Mouse (Mus musculus) embryonic facial prominence, embryonic 12.5 days (tissue): ENCODE measurements around the gene Vmn1r1. TPM values are rescaled to one million over a fixed set of nuclear protein-coding genes. Genes with fewer than 3 reads are reported as not detected.

Experiments used
- ATAC-seq: fragments of 200-750 bp; cut with Nextera tagmentation; 2 replicates; pipeline ENCODE4 v1.8.0; 2017; ENCODE audit not compliant: insufficient number of reproducible peaks, insufficient read depth, low FRiP score, low TSS enrichment
- H3K27ac ChIP-seq: fragments of 300-500 bp; sonication (generic); 2 replicates; pipeline ENCODE4 v1.5.1; 2016; ENCODE audit warnings: mild to moderate bottlenecking
- H3K27me3 ChIP-seq: fragments of 300-500 bp; sonication (generic); 2 replicates; pipeline ENCODE4 v1.6.1; 2016; ENCODE audit warnings: mild to moderate bottlenecking, moderate library complexity
- H3K36me3 ChIP-seq: fragments of 300-500 bp; sonication (generic); 2 replicates; pipeline ENCODE4 v1.6.1; 2016; ENCODE audit warnings: mild to moderate bottlenecking
- H3K4me1 ChIP-seq: fragments of 300-500 bp; sonication (generic); 2 replicates; pipeline ENCODE4 v1.6.1; 2016
- H3K4me2 ChIP-seq: fragments of 300-500 bp; sonication (generic); replicated peaks from 2 replicates; pipeline ENCODE4 v1.6.1; 2016; ENCODE audit warnings: mild to moderate bottlenecking, moderate library complexity
- H3K4me3 ChIP-seq: fragments of 300-500 bp; sonication (generic); 2 replicates; pipeline ENCODE4 v1.5.1; 2016; ENCODE audit warnings: mild to moderate bottlenecking
- H3K9ac ChIP-seq: fragments of 300-500 bp; sonication (generic); 2 replicates; pipeline ENCODE4 v1.6.1; 2016; ENCODE audit warnings: mild to moderate bottlenecking, moderate library complexity
- H3K9me3 ChIP-seq: fragments of 300-500 bp; sonication (generic); 2 replicates; pipeline ENCODE4 v1.6.1; 2016; ENCODE audit warnings: mild to moderate bottlenecking, moderate library complexity
- WGBS: fragments of 180-500 bp; shearing (Covaris S2); methylation state at CpG from one replicate; pipeline ENCODE4 v1.1.7; 2016; 5-methylcytosine and 5-hydroxymethylcytosine counted together
- polyA plus RNA-seq: library from polyadenylated mRNA; unstranded; fragments of >200 nt; fragmentation: Nextera tagmentation; extraction: Ambion mirVana; gene quantifications from 2 replicates; pipeline ENCODE4 v1.2.1, GENCODE M21; 2016

The Vmn1r1 gene
- polyA plus RNA-seq, 1 experiment from 2014 or later = not detected

DNA sequence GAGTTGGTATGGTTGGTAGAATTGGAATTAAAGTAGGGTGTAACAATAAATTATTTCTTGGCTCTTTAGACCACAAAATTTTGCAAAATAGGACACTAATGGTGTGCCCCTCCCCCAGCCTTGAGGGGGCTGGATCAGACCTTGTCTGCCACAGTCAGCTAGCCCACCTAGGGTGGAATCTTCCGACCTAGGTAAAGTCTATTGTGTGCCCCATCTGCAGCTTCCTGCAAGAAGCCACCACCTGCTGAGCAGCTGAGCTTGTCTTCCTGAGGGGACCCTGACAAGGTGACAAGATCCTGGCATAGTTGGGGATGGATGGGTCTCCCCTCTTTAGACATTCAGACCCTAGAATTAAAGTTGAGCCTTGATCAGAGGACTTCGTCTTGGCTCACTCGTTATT, 4.7 kb downstream of the Vmn1r1 start:
- 78% methylated on average over 3 of the region's 3 CpGs for whole genome bisulfite sequencing

DNA sequence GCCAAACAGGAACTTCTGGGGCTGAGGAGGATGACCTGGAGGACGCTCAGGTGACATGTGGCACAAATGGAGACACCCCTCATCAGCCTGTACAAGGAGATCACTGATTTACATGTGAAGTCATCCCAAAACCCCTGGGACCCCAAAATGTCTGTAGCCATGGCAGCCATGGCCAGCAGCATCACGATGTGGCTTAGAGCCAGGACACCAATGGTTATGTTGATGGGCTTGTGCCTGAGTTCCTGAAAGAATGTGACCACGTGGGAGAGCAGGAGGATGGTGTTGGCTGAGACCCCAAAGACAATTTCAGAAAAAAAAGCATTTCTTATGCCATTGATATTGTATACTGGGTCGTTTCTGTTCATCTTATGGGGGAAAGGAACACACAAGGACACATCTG, 6.6 kb downstream of the Vmn1r1 start:
- no peak overlapping the region for H3K9ac ChIP-seq
- no peak overlapping the region for H3K4me3 ChIP-seq
- H3K27ac ChIP-seq = no peak overlapping the region
- H3K27me3 ChIP-seq = no peaks in the 10 kb centered on the region
- H3K36me3 ChIP-seq = no peaks in the 10 kb centered on the region
- H3K9me3 ChIP-seq = no peaks in the 10 kb centered on the region
- 62% methylated on average over 4 of the region's 4 CpGs for WGBS
- ATAC-seq = no peak
- H3K4me2 ChIP-seq = no peak overlapping the region
- no peaks in the 10 kb centered on the region for H3K4me1 ChIP-seq

More for the DNA sequence above, 4.7 kb downstream of the Vmn1r1 start:
- no peaks in the 10 kb centered on the region for H3K36me3 ChIP-seq
- H3K27ac ChIP-seq = no peak overlapping the region
- H3K4me2 ChIP-seq = no peak overlapping the region
- H3K4me3 ChIP-seq = no peak overlapping the region
- H3K9ac ChIP-seq = no peak overlapping the region
- H3K4me1 ChIP-seq = no peaks in the 10 kb centered on the region
- no peak for ATAC-seq
- no peaks in the 10 kb centered on the region for H3K27me3 ChIP-seq
- no peaks in the 10 kb centered on the region for H3K9me3 ChIP-seq

DNA sequence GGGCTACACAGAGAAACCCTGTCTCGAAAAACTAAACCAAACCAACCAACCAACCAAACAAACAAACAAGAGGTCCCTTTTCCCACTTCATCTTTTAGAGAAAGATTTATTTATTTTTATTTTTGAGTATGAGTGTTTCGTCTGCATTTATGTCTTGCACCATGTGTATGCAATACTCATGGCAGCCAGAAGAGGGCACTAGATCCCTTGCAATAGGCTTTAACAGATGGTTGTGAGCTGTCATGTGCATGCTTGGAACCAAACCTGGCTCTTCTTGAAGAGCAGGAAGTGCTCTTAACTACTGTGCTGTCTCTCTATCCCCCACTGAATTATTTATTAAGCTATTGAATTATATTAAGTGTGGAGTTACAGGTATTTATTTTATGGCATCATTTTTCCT, 14.3 kb downstream of the Vmn1r1 start:
- Histone ChIP-seq H3K4me2 (no peak overlapping the region), H3K27ac (no peak overlapping the region), H3K36me3 (no peaks in the 10 kb centered on the region), H3K4me1 (0 out of 2 replicates have a peak, but pooled peaks cover 5% of the 10 kb centered on the region), H3K4me3 (no peak overlapping the region), H3K27me3 (no peaks in the 10 kb centered on the region), H3K9me3 (no peaks in the 10 kb centered on the region), H3K9ac (no peak overlapping the region)
- no peak for ATAC-seq
- 96% methylated on average over 2 of the region's 2 CpGs for WGBS

DNA sequence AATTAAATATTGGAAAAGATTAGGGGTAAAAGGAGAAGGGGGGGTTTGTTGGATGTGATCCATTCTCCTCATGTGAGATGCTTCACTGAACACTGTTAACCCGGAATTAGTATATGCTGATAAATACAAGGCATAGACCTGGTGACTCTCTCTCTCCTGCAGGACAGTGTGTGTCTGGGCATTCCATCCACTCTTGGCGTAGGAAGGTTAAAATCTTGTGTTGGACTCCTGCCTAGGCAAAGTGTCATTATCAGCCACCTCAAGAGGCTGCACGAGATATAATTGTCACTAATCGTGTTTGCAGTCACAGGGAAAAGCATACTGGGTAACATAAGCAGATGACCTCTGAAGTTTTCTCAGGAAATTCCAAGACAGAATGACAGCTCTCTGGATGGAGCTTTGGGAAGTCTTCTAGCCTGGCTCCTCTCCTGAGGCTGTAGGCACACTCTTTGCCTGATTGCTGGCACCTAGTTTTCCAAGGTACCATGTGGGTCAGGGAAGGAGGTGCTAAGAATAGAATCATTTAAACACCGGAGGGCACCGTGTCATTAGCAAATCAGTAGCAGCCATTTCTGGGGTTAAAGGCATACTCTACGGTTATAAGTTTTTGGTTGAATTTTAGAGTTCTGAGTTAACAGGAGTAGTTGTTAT, 15.3 kb downstream of the Vmn1r1 start:
- ATAC-seq = no peak
- WGBS = 55% methylated on average over 7 of the region's 7 CpGs
- Histone ChIP-seq H3K9ac (no peak overlapping the region), H3K36me3 (no peaks in the 10 kb centered on the region), H3K4me1 (0 out of 2 replicates have a peak, but pooled peaks cover 5% of the 10 kb centered on the region), H3K9me3 (no peaks in the 10 kb centered on the region), H3K27me3 (no peaks in the 10 kb centered on the region), H3K4me2 (no peak overlapping the region), H3K27ac (no peak overlapping the region), H3K4me3 (no peak overlapping the region)

DNA sequence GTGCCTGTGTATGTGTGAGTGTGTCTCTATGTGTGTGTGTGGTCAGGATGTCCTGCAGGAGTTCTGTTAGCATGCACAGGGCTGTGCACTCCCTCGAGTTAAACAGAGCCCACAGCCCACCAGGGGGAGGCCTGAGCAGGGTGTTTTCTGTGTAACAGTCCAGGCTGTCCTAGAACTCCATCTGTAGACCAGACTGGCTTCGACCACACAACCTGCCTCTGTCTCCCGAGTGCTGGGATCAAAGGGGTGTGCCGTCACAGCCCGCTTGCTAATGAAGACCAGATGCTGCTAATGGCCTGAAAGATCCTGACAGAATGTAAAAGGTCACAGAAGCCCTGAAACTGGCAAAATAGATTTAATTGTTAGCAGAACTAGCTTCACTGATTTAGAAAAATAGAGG, 18.7 kb downstream of the Vmn1r1 start:
- Histone ChIP-seq H3K4me2 (no peak overlapping the region), H3K27me3 (no peaks in the 10 kb centered on the region), H3K4me1 (0 out of 2 replicates have a peak, but pooled peaks cover 8% of the 10 kb centered on the region), H3K4me3 (no peak overlapping the region), H3K36me3 (no peaks in the 10 kb centered on the region), H3K9me3 (no peaks in the 10 kb centered on the region), H3K27ac (no peak overlapping the region), H3K9ac (no peak overlapping the region)
- ATAC-seq = peak; percentile 82
- 23% methylated on average over 5 of the region's 5 CpGs for WGBS

DNA sequence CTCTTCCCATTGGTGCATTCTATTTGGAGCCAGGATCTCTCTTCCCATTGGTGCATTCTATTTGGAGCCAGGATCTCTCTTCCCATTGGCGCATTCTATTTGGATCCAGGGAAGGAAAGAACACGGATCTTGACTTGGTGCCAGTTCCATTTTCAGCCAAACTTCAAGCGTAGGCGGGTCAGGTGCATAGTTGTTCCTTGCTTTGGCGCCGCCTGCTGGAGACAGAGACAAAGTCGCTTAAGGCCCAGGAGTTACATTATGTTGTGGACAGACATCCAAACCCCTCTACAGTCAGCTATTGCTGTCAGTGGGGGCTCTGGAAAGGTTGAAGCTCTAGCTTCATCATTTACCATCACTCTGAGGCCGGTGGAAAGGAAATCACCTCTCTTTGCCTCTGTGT, 21.0 kb downstream of the Vmn1r1 start:
- Histone ChIP-seq H3K9me3 (no peaks in the 10 kb centered on the region), H3K27me3 (no peaks in the 10 kb centered on the region), H3K4me2 (no peak overlapping the region), H3K9ac (no peak overlapping the region), H3K27ac (no peak overlapping the region), H3K4me3 (no peak overlapping the region), H3K36me3 (no peaks in the 10 kb centered on the region), H3K4me1 (peaks cover 11% of the 10 kb centered on the region; the same call in 1 of the 2 replicates)
- WGBS = 77% methylated on average over 8 of the region's 8 CpGs
- ATAC-seq = no peak

DNA sequence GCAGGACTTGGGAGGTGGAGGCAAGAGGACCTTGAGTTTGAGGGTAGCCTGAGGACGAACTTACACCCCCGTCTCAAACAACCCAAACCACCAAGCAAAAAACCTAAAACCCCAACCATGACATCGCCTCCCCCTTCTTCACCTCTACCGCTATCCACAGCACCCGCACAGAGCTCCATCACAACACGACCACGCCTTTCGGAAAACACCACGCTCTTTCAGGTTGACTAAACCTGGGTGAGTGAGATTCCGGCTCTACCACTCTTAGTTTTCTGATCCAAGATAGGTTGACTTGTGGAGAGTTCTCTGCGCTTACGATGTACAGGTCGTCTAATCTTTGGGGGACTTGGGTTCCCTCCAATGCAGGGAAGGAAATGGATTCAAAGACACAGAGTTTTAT, 21.6 kb downstream of the Vmn1r1 start:
- 92% methylated on average over 13 of the region's 13 CpGs for WGBS
- ATAC-seq = no peak
- no peaks in the 10 kb centered on the region for H3K27me3 ChIP-seq
- no peak overlapping the region for H3K27ac ChIP-seq
- H3K9ac ChIP-seq = no peak overlapping the region
- H3K9me3 ChIP-seq = no peaks in the 10 kb centered on the region
- no peak overlapping the region for H3K4me3 ChIP-seq
- H3K4me1 ChIP-seq = peaks cover 11% of the 10 kb centered on the region; the same call in 1 of the 2 replicates
- H3K36me3 ChIP-seq = no peaks in the 10 kb centered on the region
- no peak overlapping the region for H3K4me2 ChIP-seq

DNA sequence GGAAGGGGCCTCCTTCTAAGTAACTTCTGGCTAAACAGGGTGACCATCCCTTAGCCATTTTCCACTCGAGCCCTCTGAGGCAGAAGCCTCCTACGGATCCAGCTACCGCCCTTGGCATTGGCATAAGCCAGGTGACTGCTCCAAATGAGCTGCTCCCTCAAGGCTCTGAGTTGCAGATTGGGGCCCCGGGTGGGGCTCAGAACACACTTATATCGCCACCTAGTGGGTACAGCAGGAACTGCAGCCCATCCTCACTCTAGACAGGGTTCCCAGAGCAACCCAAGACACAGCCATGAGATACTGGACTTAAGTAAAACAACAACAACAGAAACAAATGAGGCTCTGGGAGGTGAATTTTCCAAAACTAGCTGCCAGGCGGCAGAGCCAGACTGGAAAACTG, 23.9 kb downstream of the Vmn1r1 start:
- Histone ChIP-seq H3K9me3 (no peaks in the 10 kb centered on the region), H3K4me1 (peaks cover 8% of the 10 kb centered on the region; the same call in 1 of the 2 replicates), H3K4me3 (no peak overlapping the region), H3K9ac (no peak overlapping the region), H3K4me2 (peak overlapping the region; percentile 25; the same call in 1 of the 2 replicates), H3K27me3 (no peaks in the 10 kb centered on the region), H3K27ac (no peak overlapping the region), H3K36me3 (no peaks in the 10 kb centered on the region)
- under 1% methylated on average over 6 of the region's 6 CpGs for WGBS
- ATAC-seq = no peak

DNA sequence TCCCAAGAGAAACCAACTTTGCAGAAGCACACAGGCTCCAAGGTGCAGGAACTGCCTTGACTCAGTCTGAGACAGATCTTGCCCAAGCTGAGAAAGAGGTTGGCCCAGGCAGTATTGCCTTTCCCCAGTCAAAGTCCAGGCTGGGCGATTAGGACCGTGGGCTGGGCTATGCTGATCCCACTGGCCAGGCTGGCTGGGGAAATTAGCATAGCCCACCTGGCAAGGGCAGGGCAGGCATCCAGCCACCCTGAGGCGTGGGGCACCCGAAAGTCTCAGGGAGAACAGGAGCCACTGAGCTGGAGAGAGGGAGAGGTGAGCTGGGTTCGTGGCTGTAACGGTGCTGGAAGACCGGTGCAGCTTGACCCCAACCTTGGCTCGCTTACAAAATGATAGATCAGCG, 24.3 kb downstream of the Vmn1r1 start:
- Histone ChIP-seq H3K9me3 (no peaks in the 10 kb centered on the region), H3K4me2 (peak overlapping the region; percentile 25; the same call in 1 of the 2 replicates), H3K9ac (no peak overlapping the region), H3K36me3 (no peaks in the 10 kb centered on the region), H3K27me3 (no peaks in the 10 kb centered on the region), H3K4me1 (peaks cover 5% of the 10 kb centered on the region; the same call in 1 of the 2 replicates), H3K27ac (no peak overlapping the region), H3K4me3 (no peak overlapping the region)
- no peak for ATAC-seq
- 37% methylated on average over 9 of the region's 9 CpGs for WGBS

DNA sequence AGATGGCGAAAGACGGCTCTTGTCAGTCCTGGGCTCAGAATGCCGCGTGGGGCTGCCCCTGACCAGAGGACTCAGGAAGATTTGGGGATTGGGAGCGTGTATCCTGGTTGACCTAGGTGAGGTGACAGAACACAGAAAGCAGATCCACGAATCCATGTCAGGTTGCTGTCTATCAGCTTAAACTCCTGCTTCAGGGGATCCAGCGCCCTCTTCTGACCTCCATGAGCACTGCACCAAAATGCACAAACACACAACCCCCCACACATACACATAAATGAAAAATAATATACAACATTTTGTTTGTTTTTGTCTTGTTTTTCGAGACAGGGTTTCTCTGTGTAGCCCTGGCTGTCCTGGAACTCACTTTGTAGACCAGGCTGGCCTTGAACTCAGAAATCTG, 26.1 kb downstream of the Vmn1r1 start:
- Histone ChIP-seq H3K27ac (no peak overlapping the region), H3K9me3 (no peaks in the 10 kb centered on the region), H3K27me3 (no peaks in the 10 kb centered on the region), H3K4me2 (no peak overlapping the region), H3K36me3 (no peaks in the 10 kb centered on the region), H3K4me1 (peaks cover 5% of the 10 kb centered on the region; the same call in 1 of the 2 replicates), H3K4me3 (no peak overlapping the region), H3K9ac (no peak overlapping the region)
- WGBS = 73% methylated on average over 8 of the region's 8 CpGs
- ATAC-seq = no peak

DNA sequence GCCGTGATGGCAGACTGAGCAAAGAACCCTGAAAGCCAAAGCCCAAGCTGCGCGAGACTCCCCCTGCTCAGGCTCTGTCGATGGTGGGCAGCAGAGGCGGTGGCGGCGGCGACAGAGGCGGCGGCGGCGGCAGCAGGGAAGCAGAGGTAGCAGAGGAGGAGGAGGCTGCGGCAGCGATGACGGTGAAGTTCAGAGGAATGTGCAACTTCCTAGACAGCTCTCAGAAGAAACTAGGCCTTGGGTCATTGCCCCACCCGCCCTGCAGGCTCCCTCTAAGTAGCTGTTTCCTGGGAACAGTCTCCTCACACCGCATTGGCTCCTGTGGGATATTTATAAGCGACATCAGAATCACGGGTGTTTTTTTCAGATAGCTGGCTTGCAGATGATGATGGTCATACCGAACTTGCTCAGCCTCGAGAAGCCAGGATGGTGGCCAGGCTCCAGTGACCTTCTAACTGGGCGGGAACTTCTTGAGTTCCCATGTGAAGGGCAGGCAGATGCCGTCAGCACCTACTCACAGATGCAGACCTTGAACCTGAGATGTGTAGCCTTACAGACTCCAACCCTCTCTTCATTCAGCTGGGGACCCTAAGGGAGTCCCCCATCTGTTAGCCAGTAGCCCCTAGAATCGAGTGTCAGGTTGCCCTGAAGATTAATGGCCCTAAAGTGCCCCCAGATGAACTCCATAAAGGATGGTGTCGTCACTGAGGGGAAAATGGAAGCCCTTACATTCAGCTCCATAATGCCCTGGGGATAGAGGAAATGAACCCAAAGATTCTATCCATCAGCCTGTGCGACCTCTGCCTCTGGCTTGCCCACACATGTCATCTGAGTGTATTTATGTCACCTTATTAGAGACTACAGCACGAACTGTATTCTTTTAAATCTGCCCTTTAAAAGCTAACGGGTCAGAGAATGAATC, 26.8 kb downstream of the Vmn1r1 start:
- Histone ChIP-seq H3K4me3 (no peak overlapping the region), H3K27ac (no peak overlapping the region), H3K9ac (no peak overlapping the region), H3K4me1 (peaks cover 5% of the 10 kb centered on the region; the same call in 1 of the 2 replicates), H3K9me3 (no peaks in the 10 kb centered on the region), H3K27me3 (no peaks in the 10 kb centered on the region), H3K36me3 (peaks cover under 1% of the 10 kb centered on the region; the same call in 1 of the 2 replicates), H3K4me2 (no peak overlapping the region)
- 57% methylated on average over 28 of the region's 28 CpGs for WGBS
- ATAC-seq = no peak

DNA sequence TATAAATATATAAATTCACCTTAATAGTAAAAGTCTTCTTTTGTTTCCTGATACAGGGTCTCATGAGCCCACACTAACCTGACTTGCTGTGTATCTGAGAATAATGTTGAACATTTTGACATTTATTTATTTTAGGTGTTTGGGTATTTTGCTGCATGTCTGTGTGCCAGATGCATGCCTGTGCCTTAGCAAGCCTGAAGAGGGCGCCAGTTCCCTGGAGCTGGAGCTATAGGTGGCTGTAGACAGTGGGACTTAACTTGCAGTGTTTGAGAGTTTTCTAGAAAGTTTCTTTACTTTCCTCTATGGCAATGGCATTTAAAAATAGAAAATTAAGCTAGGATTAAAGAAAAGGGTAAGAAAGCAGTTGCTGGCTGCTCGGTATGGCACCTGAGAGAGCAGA, 33.5 kb downstream of the Vmn1r1 start:
- Histone ChIP-seq H3K27ac (no peak overlapping the region), H3K36me3 (peaks cover 26% of the 10 kb centered on the region), H3K9ac (no peak overlapping the region), H3K9me3 (no peaks in the 10 kb centered on the region), H3K4me1 (peaks cover 4% of the 10 kb centered on the region), H3K4me3 (no peak overlapping the region), H3K27me3 (no peaks in the 10 kb centered on the region), H3K4me2 (no peak overlapping the region)
- no peak for ATAC-seq
- WGBS = 56% methylated on average over 2 of the region's 2 CpGs
